Mouse (Mus musculus) liver, adult 2 months (tissue): ENCODE measurements around the gene Ccdc169. TPM values are rescaled to one million over a fixed set of nuclear protein-coding genes. Genes with fewer than 3 reads are reported as not detected.

Experiments
- DNase-seq: peaks from one replicate; pipeline ENCODE4 v3.0.0-alpha.2; 2011; ENCODE audit warnings: low read depth, low spot score; ENCODE audit errors: extremely low read depth
- H3K27ac ChIP-seq: fragments of 200-500 bp; replicated peaks from 2 replicates; pipeline ENCODE4 v1.5.1; 2012; ENCODE audit warnings: low read depth, mild to moderate bottlenecking, control low read depth, inconsistent platforms, low read length; ENCODE audit not compliant: insufficient read depth
- H3K27me3 ChIP-seq: fragments of 200-500 bp; 2 replicates; pipeline ENCODE4 v1.6.1; 2012; ENCODE audit warnings: mild to moderate bottlenecking, moderate library complexity, low read length, inconsistent platforms; ENCODE audit not compliant: control insufficient read depth, insufficient read depth
- H3K36me3 ChIP-seq: fragments of 200-500 bp; 2 replicates; pipeline ENCODE4 v1.6.1; 2012; ENCODE audit warnings: low read length, inconsistent platforms; ENCODE audit not compliant: control insufficient read depth, insufficient read depth
- H3K4me1 ChIP-seq: fragments of 200-500 bp; 2 replicates; pipeline ENCODE4 v1.6.1; 2011; ENCODE audit warnings: low read length; ENCODE audit not compliant: control insufficient read depth, insufficient read depth
- H3K4me3 ChIP-seq: fragments of 200-500 bp; 2 replicates; pipeline ENCODE4 v1.5.1; 2011; ENCODE audit warnings: low read depth, mild to moderate bottlenecking, control low read depth, low read length, moderate library complexity; ENCODE audit not compliant: insufficient read depth
- H3K79me2 ChIP-seq: fragments of 200-500 bp; 2 replicates; pipeline ENCODE4 v1.6.1; 2012; ENCODE audit warnings: inconsistent platforms, mild to moderate bottlenecking, low read length, moderate library complexity; ENCODE audit not compliant: control insufficient read depth, insufficient read depth
- H3K9ac ChIP-seq: fragments of 200-500 bp; 2 replicates; pipeline ENCODE4 v1.6.1; 2012; ENCODE audit warnings: low read depth, mild to moderate bottlenecking, control low read depth, inconsistent platforms, low read length
- CTCF ChIP-seq: fragments of 200-500 bp; IDR thresholded peaks from 2 replicates; pipeline ENCODE4 v1.5.1; 2011; ENCODE audit warnings: low read depth, low read length, control low read depth
- POLR2A ChIP-seq: fragments of 200-500 bp; IDR thresholded peaks from 2 replicates; pipeline ENCODE4 v1.6.1; 2011; ENCODE audit warnings: low read length, control low read depth; ENCODE audit not compliant: insufficient read depth; ENCODE audit errors: extremely low read depth
- WGBS: fragments of 180-500 bp; shearing (Covaris S2); methylation state at CpG from one replicate; pipeline ENCODE4 v1.1.7; 2018; 5-methylcytosine and 5-hydroxymethylcytosine counted together
- polyA plus RNA-seq: library from polyadenylated mRNA; depleted of rRNA; stranded (reverse); fragments of >200 nt; gene quantifications from 2 replicates; pipeline ENCODE4 v1.2.3, GENCODE M21; 2012
- total RNA-seq: library from RNA; depleted of rRNA; stranded (reverse); fragments of >200 nt; gene quantifications from 2 replicates; pipeline ENCODE4 v1.2.3, GENCODE M21; 2014

Gene Ccdc169
- total and polyA plus RNA-seq, 2 experiments: 0.09 TPM; not detected in 1

- no peak overlapping the region for H3K4me3 ChIP-seq
- no peak overlapping the region for H3K9ac ChIP-seq
- TF ChIP-seq CTCF (no peak), POLR2A (no peak)
- WGBS: 56% methylated on average over 5 of the region's 5 CpGs
- H3K36me3 ChIP-seq: no peaks in the 10 kb centered on the region
- no peaks in the 10 kb centered on the region for H3K79me2 ChIP-seq
- no peaks in the 10 kb centered on the region for H3K27me3 ChIP-seq
- DNase-seq: no peak
- H3K4me1 ChIP-seq: no peaks in the 10 kb centered on the region
- H3K27ac ChIP-seq: no peak overlapping the region
Measured at GRCm38 (mm10) chr3:55157413-55157812, 20.3 kb downstream of the Ccdc169 start.

GRCm38 (mm10) chr3:55161144-55161543 is 24.0 kb downstream of the Ccdc169 start:
- no peaks in the 10 kb centered on the region for H3K27me3 ChIP-seq
- 76% methylated on average over 7 of the region's 7 CpGs for WGBS
- H3K36me3 ChIP-seq: no peaks in the 10 kb centered on the region
- no peaks in the 10 kb centered on the region for H3K4me1 ChIP-seq
- H3K9ac ChIP-seq: no peak overlapping the region
- TF ChIP-seq CTCF (no peak), POLR2A (no peak)
- DNase-seq: no peak
- H3K79me2 ChIP-seq: no peaks in the 10 kb centered on the region
- no peak overlapping the region for H3K4me3 ChIP-seq
- H3K27ac ChIP-seq: no peak overlapping the region

GRCm38 (mm10) chr3:55163510-55163909 is 26.4 kb downstream of the Ccdc169 start:
- no peak overlapping the region for H3K27ac ChIP-seq
- H3K36me3 ChIP-seq: no peaks in the 10 kb centered on the region
- WGBS: 69% methylated on average over 4 of the region's 4 CpGs
- H3K4me1 ChIP-seq: no peaks in the 10 kb centered on the region
- no peak overlapping the region for H3K9ac ChIP-seq
- no peaks in the 10 kb centered on the region for H3K79me2 ChIP-seq
- H3K27me3 ChIP-seq: no peaks in the 10 kb centered on the region
- no peak for DNase-seq
- TF ChIP-seq POLR2A (no peak), CTCF (no peak)
- H3K4me3 ChIP-seq: no peak overlapping the region

GRCm38 (mm10) chr3:55172478-55172877 is 35.3 kb downstream of the Ccdc169 start:
- H3K4me1 ChIP-seq: no peaks in the 10 kb centered on the region
- no peak for TF ChIP-seq POLR2A
- no peak for TF ChIP-seq CTCF
- DNase-seq: no peak
- H3K27ac ChIP-seq: no peak overlapping the region
- no peaks in the 10 kb centered on the region for H3K27me3 ChIP-seq
- H3K36me3 ChIP-seq: no peaks in the 10 kb centered on the region
- no peak overlapping the region for H3K9ac ChIP-seq
- no peak overlapping the region for H3K4me3 ChIP-seq
- H3K79me2 ChIP-seq: no peaks in the 10 kb centered on the region
- 68% methylated on average over 3 of the region's 3 CpGs for WGBS

- Histone ChIP-seq H3K9ac (no peak overlapping the region), H3K79me2 (no peaks in the 10 kb centered on the region), H3K4me1 (no peaks in the 10 kb centered on the region), H3K27me3 (no peaks in the 10 kb centered on the region), H3K27ac (no peak overlapping the region), H3K4me3 (no peak overlapping the region), H3K36me3 (no peaks in the 10 kb centered on the region)
- TF ChIP-seq CTCF (no peak), POLR2A (no peak)
- DNase-seq: no peak
- WGBS: 62% methylated on average over 6 of the region's 6 CpGs
Measured at GRCm38 (mm10) chr3:55177271-55177670, 40.1 kb downstream of the Ccdc169 start.

- no peak within 1 kb of the TSS for H3K4me3 ChIP-seq
- TF ChIP-seq POLR2A: no peak
- TF ChIP-seq CTCF: no peak
- WGBS: 94% methylated on average over 22 of the region's 22 CpGs
- H3K27ac ChIP-seq: no peak within 1 kb of the TSS
- DNase-seq: no peak
- no peaks in the 10 kb centered on the region for H3K27me3 ChIP-seq
- no peaks in the 10 kb centered on the region for H3K79me2 ChIP-seq
- H3K4me1 ChIP-seq: no peaks in the 10 kb centered on the region
- H3K9ac ChIP-seq: no peak within 1 kb of the TSS
- no peaks in the 10 kb centered on the region for H3K36me3 ChIP-seq
Measured at GRCm38 (mm10) chr3:55181766-55182165, 44.6 kb downstream of the Ccdc169 start, which contains the start of gene Sohlh2. Sohlh2 (plus strand) TSS chr3:55182028.
